Mouse (Mus musculus): Measurements from ENCODE around the gene Rassf1. TPM values are rescaled to one million over a fixed set of nuclear protein-coding genes. Genes with fewer than 3 reads are reported as not detected.

The Rassf1 gene
- polyA plus RNA-seq, 1 experiment from 2014 or later = 53.2 TPM

DNA sequence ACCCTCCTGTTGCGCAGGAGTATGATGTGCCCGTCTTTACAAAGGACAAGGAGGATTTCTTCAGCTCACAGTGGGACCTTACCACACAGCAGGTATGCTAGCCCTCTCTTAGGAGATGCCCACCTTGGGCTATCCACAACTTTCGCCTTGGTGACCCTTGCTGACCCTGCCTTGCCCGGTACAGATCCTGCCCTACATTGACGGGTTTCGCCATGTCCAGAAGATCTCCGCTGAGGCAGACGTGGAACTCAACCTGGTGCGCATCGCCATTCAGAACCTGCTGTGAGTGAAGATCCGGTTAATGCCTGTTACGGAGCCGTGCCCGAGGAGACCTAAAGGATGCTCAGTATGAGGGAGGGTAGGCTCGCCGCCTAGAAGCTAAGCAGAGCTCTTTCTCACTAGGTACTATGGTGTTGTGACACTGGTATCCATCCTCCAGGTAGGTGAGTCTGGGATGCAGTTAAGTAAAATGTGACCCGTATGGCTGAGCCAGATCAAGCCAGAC is 7.1 kb upstream of the Rassf1 start:
- Histone ChIP-seq H3K27ac (ENCODE audit: low read depth, low read length) (no peak overlapping the region), H3K27me3 (ENCODE audit: control insufficient read depth, insufficient read depth, low read length) (no peaks in the 10 kb centered on the region), H3K4me3 (ENCODE audit: low read length) (no peak overlapping the region), H3K4me2 (replicated peaks; ENCODE audit: low read depth, low read length) (no peak overlapping the region), H3K36me3 (ENCODE audit: control insufficient read depth, insufficient read depth, low read length) (peaks cover 23% of the 10 kb centered on the region), H3K9me3 (ENCODE audit: control insufficient read depth, low read length) (no peaks in the 10 kb centered on the region), H3K4me1 (ENCODE audit: control insufficient read depth, insufficient read depth, low read length) (peaks cover 19% of the 10 kb centered on the region; the same call in 1 of the 2 replicates), H3K9ac (ENCODE audit: low read depth, low read length) (no peak overlapping the region)
- no peak for ATAC-seq (ENCODE audit: low FRiP score, low TSS enrichment)
- 95% methylated on average over 17 of the region's 17 CpGs for WGBS

DNA sequence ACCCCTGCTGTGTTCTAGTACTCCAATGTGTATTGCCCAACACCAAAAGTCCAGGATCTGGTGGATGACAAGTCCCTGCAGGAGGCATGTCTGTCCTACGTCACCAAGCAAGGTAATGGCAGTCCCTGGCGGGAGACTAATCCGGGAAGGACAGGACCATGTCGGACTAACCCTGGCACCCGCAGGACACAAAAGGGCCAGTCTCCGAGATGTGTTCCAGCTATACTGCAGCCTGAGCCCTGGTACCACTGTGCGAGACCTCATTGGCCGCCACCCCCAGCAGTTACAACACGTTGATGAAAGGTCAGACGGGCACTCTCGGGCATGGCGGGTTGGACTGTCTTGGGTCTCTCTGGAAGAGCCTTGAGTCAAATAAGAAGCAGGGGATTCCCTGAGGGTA is 6.6 kb upstream of the Rassf1 start:
- Histone ChIP-seq H3K4me2 (replicated peaks; ENCODE audit: low read depth, low read length) (no peak overlapping the region), H3K36me3 (ENCODE audit: control insufficient read depth, insufficient read depth, low read length) (peaks cover 18% of the 10 kb centered on the region), H3K9ac (ENCODE audit: low read depth, low read length) (no peak overlapping the region), H3K9me3 (ENCODE audit: control insufficient read depth, low read length) (no peaks in the 10 kb centered on the region), H3K27me3 (ENCODE audit: control insufficient read depth, insufficient read depth, low read length) (no peaks in the 10 kb centered on the region), H3K4me3 (ENCODE audit: low read length) (no peak overlapping the region), H3K4me1 (ENCODE audit: control insufficient read depth, insufficient read depth, low read length) (peaks cover 19% of the 10 kb centered on the region; the same call in 1 of the 2 replicates), H3K27ac (ENCODE audit: low read depth, low read length) (no peak overlapping the region)
- 93% methylated on average over 12 of the region's 12 CpGs for WGBS
- no peak for ATAC-seq (ENCODE audit: low FRiP score, low TSS enrichment)

DNA sequence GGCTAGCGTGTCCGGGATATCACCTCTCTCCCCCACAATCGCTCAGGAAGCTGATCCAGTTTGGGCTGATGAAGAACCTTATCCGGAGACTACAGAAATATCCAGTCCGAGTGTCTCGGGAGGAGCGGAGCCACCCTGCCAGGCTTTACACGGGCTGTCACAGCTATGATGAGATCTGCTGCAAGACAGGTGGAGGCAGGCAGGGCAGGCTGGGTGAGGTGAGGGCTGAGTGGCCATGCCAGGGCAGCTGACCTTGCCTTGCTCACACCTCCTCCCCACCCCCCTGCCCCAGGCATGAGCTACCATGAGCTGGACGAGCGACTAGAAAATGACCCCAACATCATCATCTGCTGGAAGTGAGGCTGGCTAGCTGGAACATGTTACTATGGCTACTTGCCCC is 6.2 kb upstream of the Rassf1 start:
- WGBS = 86% methylated on average over 10 of the region's 10 CpGs
- Histone ChIP-seq H3K9ac (ENCODE audit: low read depth, low read length) (no peak overlapping the region), H3K36me3 (ENCODE audit: control insufficient read depth, insufficient read depth, low read length) (peaks cover 14% of the 10 kb centered on the region), H3K4me3 (ENCODE audit: low read length) (no peak overlapping the region), H3K4me2 (replicated peaks; ENCODE audit: low read depth, low read length) (no peak overlapping the region), H3K4me1 (ENCODE audit: control insufficient read depth, insufficient read depth, low read length) (peaks cover 19% of the 10 kb centered on the region; the same call in 1 of the 2 replicates), H3K9me3 (ENCODE audit: control insufficient read depth, low read length) (no peaks in the 10 kb centered on the region), H3K27ac (ENCODE audit: low read depth, low read length) (no peak overlapping the region), H3K27me3 (ENCODE audit: control insufficient read depth, insufficient read depth, low read length) (no peaks in the 10 kb centered on the region)
- ATAC-seq (ENCODE audit: low FRiP score, low TSS enrichment) = no peak

DNA sequence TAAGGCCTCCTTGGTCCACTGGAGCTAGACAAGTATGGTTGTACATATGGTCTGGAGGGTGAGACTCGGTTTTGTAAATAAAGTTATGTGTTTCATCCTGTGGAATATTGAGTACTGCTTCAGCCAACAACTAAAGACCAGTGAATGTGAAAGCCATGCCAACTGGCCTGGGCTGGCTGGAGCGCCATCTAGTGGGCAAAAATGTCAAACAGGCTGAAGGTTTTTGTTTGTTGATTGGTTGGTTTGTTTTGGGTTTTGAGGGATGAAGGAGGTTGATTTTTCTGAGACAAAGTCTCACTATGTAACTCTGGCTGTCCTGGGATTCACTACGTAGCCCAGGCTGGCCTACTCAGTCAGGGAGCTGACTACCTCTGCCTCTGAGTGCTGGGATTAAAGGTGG is 5.8 kb upstream of the Rassf1 start:
- WGBS = 6% methylated on average over 3 of the region's 3 CpGs
- Histone ChIP-seq H3K36me3 (ENCODE audit: control insufficient read depth, insufficient read depth, low read length) (peaks cover 14% of the 10 kb centered on the region), H3K4me3 (ENCODE audit: low read length) (no peak overlapping the region), H3K4me2 (replicated peaks; ENCODE audit: low read depth, low read length) (no peak overlapping the region), H3K9ac (ENCODE audit: low read depth, low read length) (no peak overlapping the region), H3K4me1 (ENCODE audit: control insufficient read depth, insufficient read depth, low read length) (peaks cover 21% of the 10 kb centered on the region; the same call in 1 of the 2 replicates), H3K9me3 (ENCODE audit: control insufficient read depth, low read length) (no peaks in the 10 kb centered on the region), H3K27ac (ENCODE audit: low read depth, low read length) (no peak overlapping the region), H3K27me3 (ENCODE audit: control insufficient read depth, insufficient read depth, low read length) (no peaks in the 10 kb centered on the region)
- ATAC-seq (ENCODE audit: low FRiP score, low TSS enrichment) = no peak

DNA sequence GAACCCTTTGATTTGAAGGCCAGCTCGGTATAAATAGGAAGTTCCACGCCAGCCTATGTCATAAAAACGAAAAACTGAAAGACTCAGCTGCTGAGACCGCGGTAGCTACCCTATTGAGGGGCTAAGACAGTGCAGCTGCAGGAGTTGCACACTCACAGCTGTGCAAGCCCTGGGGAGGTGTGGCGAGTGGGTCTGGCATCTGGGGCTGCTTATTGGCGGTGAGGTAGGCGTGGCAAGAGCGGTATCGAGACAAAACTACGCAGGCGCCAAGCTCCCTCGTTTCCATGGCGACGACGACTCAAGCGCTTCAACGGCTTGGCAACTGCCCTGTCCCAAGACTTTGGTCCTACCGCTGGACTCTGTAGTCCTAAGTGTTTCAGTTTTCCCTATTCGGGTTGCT is 4.3 kb upstream of the Rassf1 start, which contains the start of gene Zmynd10:
Gene Zmynd10, plus strand, starts transcription at position 273 of the 400 bp plus-strand sequence.
- H3K4me2 ChIP-seq (replicated peaks; ENCODE audit: low read depth, low read length) = peak within 1 kb of the TSS; percentile 24
- no peaks in the 10 kb centered on the region for H3K27me3 ChIP-seq (ENCODE audit: control insufficient read depth, insufficient read depth, low read length)
- peak within 1 kb of the TSS; percentile 1; the same call in 1 of the 2 replicates for H3K4me3 ChIP-seq (ENCODE audit: low read length)
- ATAC-seq (ENCODE audit: low FRiP score, low TSS enrichment) = peak; percentile 53
- H3K27ac ChIP-seq (ENCODE audit: low read depth, low read length) = 0 out of 2 replicates have a peak within 1 kb of the TSS, but pooled peaks have one; percentile 24
- peaks cover 14% of the 10 kb centered on the region for H3K36me3 ChIP-seq (ENCODE audit: control insufficient read depth, insufficient read depth, low read length)
- H3K9ac ChIP-seq (ENCODE audit: low read depth, low read length) = 0 out of 2 replicates have a peak within 1 kb of the TSS, but pooled peaks have one; percentile 0
- WGBS = 4% methylated on average over 20 of the region's 20 CpGs
- H3K4me1 ChIP-seq (ENCODE audit: control insufficient read depth, insufficient read depth, low read length) = peaks cover 34% of the 10 kb centered on the region; the same call in 1 of the 2 replicates
- H3K9me3 ChIP-seq (ENCODE audit: control insufficient read depth, low read length) = no peaks in the 10 kb centered on the region

DNA sequence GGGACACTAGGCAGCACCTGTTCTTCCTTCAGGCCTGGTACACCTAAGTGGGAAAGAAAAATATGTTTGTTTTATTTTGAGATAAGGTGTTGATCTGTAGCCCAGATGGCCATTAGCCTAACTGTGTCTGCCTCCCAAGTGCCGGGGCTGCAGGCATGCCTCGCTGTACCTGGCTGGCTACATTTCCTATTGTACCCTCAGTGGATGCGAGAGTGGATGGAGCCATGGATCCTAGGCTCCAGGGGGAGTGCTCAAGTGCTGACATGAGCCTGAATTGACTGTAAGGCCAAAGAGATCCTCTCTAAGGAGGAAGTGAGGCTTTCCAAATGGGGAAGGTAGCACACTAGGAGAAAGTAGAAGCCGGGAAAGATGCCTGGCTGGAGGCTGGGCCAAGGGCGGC is 3.4 kb upstream of the Rassf1 start:
- Histone ChIP-seq H3K27me3 (ENCODE audit: control insufficient read depth, insufficient read depth, low read length) (no peaks in the 10 kb centered on the region), H3K4me3 (ENCODE audit: low read length) (no peak overlapping the region), H3K4me1 (ENCODE audit: control insufficient read depth, insufficient read depth, low read length) (peaks cover 37% of the 10 kb centered on the region; the same call in 1 of the 2 replicates), H3K36me3 (ENCODE audit: control insufficient read depth, insufficient read depth, low read length) (peaks cover 14% of the 10 kb centered on the region), H3K9me3 (ENCODE audit: control insufficient read depth, low read length) (no peaks in the 10 kb centered on the region), H3K4me2 (replicated peaks; ENCODE audit: low read depth, low read length) (no peak overlapping the region), H3K27ac (ENCODE audit: low read depth, low read length) (no peak overlapping the region), H3K9ac (ENCODE audit: low read depth, low read length) (no peak overlapping the region)
- WGBS = 82% methylated on average over 5 of the region's 5 CpGs
- no peak for ATAC-seq (ENCODE audit: low FRiP score, low TSS enrichment)

DNA sequence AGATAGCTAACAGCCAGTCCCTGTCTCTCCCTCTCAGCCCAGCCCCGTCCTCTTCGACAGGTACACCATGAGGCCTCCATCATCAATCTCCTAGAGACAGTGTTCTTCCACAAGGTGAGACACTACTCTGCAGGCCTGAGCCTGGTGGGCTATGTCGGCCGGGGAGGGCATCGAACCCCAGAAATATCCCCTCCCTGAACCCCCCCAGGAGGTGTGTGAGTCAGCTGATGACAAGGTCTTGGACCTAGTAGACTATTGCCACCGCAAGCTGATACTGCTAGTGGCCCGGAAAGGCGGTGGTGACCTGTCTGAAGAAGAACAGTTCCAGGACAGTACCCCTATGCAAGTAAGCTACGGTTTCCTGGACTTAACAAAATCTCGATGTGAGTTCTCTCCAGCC is 2.5 kb upstream of the Rassf1 start:
- H3K4me1 ChIP-seq (ENCODE audit: control insufficient read depth, insufficient read depth, low read length) = peaks cover 43% of the 10 kb centered on the region
- no peaks in the 10 kb centered on the region for H3K27me3 ChIP-seq (ENCODE audit: control insufficient read depth, insufficient read depth, low read length)
- no peaks in the 10 kb centered on the region for H3K9me3 ChIP-seq (ENCODE audit: control insufficient read depth, low read length)
- no peak for ATAC-seq (ENCODE audit: low FRiP score, low TSS enrichment)
- H3K27ac ChIP-seq (ENCODE audit: low read depth, low read length) = no peak overlapping the region
- no peak overlapping the region; the same call in 1 of the 2 replicates for H3K9ac ChIP-seq (ENCODE audit: low read depth, low read length)
- H3K4me3 ChIP-seq (ENCODE audit: low read length) = no peak overlapping the region
- no peak overlapping the region for H3K4me2 ChIP-seq (replicated peaks; ENCODE audit: low read depth, low read length)
- peaks cover 14% of the 10 kb centered on the region for H3K36me3 ChIP-seq (ENCODE audit: control insufficient read depth, insufficient read depth, low read length)
- 82% methylated on average over 10 of the region's 10 CpGs for WGBS

DNA sequence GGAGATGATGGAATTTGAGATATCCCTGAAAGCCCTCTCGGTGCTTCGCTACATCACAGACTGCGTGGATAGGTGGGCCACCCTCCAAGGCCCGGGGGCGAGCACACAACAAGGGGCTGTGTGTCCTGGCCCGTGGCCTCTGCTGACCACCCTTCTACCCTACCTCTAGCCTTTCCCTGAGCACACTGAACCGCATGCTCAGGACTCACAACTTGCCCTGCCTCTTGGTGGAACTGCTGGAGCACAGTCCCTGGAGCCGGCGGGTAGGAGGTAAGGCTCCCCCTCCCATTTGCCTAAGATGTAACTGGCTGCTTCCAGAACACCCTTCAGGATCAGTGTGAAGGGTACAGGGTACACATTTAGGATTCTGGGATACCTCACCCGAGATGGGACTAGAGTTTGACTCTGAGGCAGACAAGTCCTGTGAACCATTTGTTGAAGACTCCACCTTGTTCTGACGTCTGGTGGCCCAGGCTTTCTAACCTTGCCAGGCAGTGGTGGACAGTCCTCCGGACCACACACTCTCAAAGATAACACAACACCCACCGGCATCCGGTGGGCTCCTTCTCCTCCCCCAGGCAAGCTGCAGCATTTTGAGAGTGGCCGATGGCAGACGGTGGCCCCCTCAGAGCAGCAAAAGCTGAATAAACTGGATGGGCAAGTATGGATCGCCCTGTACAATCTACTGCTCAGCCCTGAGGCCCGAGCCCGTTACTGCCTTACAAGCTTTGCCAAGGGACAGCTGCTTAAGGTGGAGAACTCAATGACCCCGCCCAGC is 1.9 kb upstream of the Rassf1 start:
- 77% methylated on average over 20 of the region's 20 CpGs for WGBS
- H3K4me1 ChIP-seq (ENCODE audit: control insufficient read depth, insufficient read depth, low read length) = peaks cover 43% of the 10 kb centered on the region

More for the DNA sequence above, 1.9 kb upstream of the Rassf1 start:
- Histone ChIP-seq H3K27me3 (ENCODE audit: control insufficient read depth, insufficient read depth, low read length) (no peaks in the 10 kb centered on the region), H3K9me3 (ENCODE audit: control insufficient read depth, low read length) (no peaks in the 10 kb centered on the region), H3K4me3 (ENCODE audit: low read length) (no peak overlapping the region), H3K9ac (ENCODE audit: low read depth, low read length) (no peak overlapping the region; the same call in 1 of the 2 replicates), H3K27ac (ENCODE audit: low read depth, low read length) (no peak overlapping the region), H3K36me3 (ENCODE audit: control insufficient read depth, insufficient read depth, low read length) (peaks cover 9% of the 10 kb centered on the region; the same call in 1 of the 2 replicates), H3K4me2 (replicated peaks; ENCODE audit: low read depth, low read length) (no peak overlapping the region)
- ATAC-seq (ENCODE audit: low FRiP score, low TSS enrichment) = no peak

All from kidney, embryonic 14.5 days (tissue).